Mouse (Mus musculus): ENCODE measurements around the gene Sval1. TPM values are rescaled to one million over a fixed set of nuclear protein-coding genes. Genes with fewer than 3 reads are reported as not detected.

Sval1 gene
- polyA plus RNA-seq (2012; rRNA removed), result not detected in 2 replicates

GRCm38 (mm10) chr6:41951330-41951729 lies at the start of gene Sval1:
Sval1 (plus strand) TSS chr6:41951630.
- Histone ChIP-seq H3K27ac (ENCODE audit: insufficient read depth, low read length) (no peak within 1 kb of the TSS), H3K4me1 (ENCODE audit: control insufficient read depth, insufficient read depth, low read length) (no peaks in the 10 kb centered on the region), H3K27me3 (ENCODE audit: control insufficient read depth, insufficient read depth, low read length) (no peaks in the 10 kb centered on the region), H3K4me3 (replicated peaks; ENCODE audit: insufficient read depth, low read depth, low read length) (no peak within 1 kb of the TSS)
- whole genome bisulfite sequencing, result 39% methylated on average over 1 of the region's 1 CpGs
- DNase-seq, result no peak
- TF ChIP-seq POLR2A (IDR thresholded peaks at IDR 0.05; ENCODE audit: borderline replicate concordance, insufficient read depth, low read length) (no peak), CTCF (IDR thresholded peaks at IDR 0.05; ENCODE audit: borderline replicate concordance, insufficient read depth, low read depth, low read length) (no peak)

DNA sequence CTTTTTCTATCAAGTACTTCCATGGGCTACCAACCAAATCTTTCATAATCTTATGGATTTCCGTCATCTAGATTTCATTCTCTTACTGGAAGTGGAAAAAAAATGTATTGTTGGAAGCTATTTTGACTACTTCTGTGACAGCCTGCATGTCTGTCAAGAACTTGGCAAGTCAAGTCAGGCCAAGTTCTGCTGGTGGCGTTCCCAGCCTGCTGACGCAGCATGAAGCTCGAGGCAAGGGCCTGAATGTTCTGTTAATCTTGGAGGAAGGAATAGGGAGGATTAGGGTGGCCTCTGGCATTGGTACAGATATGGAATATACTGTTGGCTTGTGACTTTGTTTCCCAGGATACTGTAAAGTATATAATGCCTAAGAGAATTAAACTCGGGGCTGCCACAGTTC lies 39.8 kb upstream of the Sval1 start:
- no peak overlapping the region for H3K27ac ChIP-seq (ENCODE audit: insufficient read depth, low read length)
- TF ChIP-seq POLR2A (IDR thresholded peaks at IDR 0.05; ENCODE audit: borderline replicate concordance, insufficient read depth, low read length) (no peak), CTCF (IDR thresholded peaks at IDR 0.05; ENCODE audit: borderline replicate concordance, insufficient read depth, low read depth, low read length) (no peak)
- H3K4me3 ChIP-seq (replicated peaks; ENCODE audit: insufficient read depth, low read depth, low read length), result no peak overlapping the region
- DNase-seq, result no peak
- no peaks in the 10 kb centered on the region for H3K27me3 ChIP-seq (ENCODE audit: control insufficient read depth, insufficient read depth, low read length)
- 29% methylated on average over 5 of the region's 5 CpGs for WGBS
- no peaks in the 10 kb centered on the region for H3K4me1 ChIP-seq (ENCODE audit: control insufficient read depth, insufficient read depth, low read length)

DNA sequence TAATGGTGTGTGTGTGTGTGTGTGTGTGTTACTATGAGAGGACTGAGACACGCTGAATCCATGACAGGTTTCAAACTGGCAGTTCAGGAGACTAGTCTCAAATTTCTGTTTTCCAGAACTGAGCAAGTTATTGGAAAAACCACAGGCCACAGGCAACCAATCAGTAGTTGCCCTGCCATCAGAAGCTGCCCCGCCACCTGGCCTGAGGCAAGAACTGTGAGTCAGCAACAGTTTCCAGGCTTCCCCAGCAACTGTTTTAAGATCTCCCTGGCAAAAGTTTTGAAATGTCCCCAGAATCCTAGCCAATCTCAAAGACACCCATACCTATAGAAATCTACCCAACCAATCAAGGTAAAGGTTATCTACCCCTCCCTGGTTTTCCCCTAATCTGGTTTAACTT lies 36.5 kb upstream of the Sval1 start:
- 92% methylated on average over 2 of the region's 2 CpGs for WGBS
- no peak overlapping the region for H3K4me3 ChIP-seq (replicated peaks; ENCODE audit: insufficient read depth, low read depth, low read length)

GRCm38 (mm10) chr6:41967840-41968239 lies 16.4 kb downstream of the Sval1 start, which contains the start of gene Sval3:
Sval3 (plus strand) TSS chr6:41968140.
- TF ChIP-seq POLR2A (IDR thresholded peaks at IDR 0.05; ENCODE audit: borderline replicate concordance, insufficient read depth, low read length) (no peak), CTCF (IDR thresholded peaks at IDR 0.05; ENCODE audit: borderline replicate concordance, insufficient read depth, low read depth, low read length) (no peak)
- Histone ChIP-seq H3K27ac (ENCODE audit: insufficient read depth, low read length) (no peak within 1 kb of the TSS), H3K4me3 (replicated peaks; ENCODE audit: insufficient read depth, low read depth, low read length) (no peak within 1 kb of the TSS), H3K4me1 (ENCODE audit: control insufficient read depth, insufficient read depth, low read length) (no peaks in the 10 kb centered on the region), H3K27me3 (ENCODE audit: control insufficient read depth, insufficient read depth, low read length) (no peaks in the 10 kb centered on the region)
- 64% methylated on average over 1 of the region's 1 CpGs for WGBS
- no peak for DNase-seq

More for the DNA sequence above, 36.5 kb upstream of the Sval1 start:
- TF ChIP-seq CTCF (IDR thresholded peaks at IDR 0.05; ENCODE audit: borderline replicate concordance, insufficient read depth, low read depth, low read length) (no peak), POLR2A (IDR thresholded peaks at IDR 0.05; ENCODE audit: borderline replicate concordance, insufficient read depth, low read length) (no peak)
- no peak overlapping the region for H3K27ac ChIP-seq (ENCODE audit: insufficient read depth, low read length)
- no peaks in the 10 kb centered on the region for H3K4me1 ChIP-seq (ENCODE audit: control insufficient read depth, insufficient read depth, low read length)
- H3K27me3 ChIP-seq (ENCODE audit: control insufficient read depth, insufficient read depth, low read length), result no peaks in the 10 kb centered on the region
- no peak for DNase-seq

Other genes starting within 250 kb of the Sval1 start
- not detected in 2 replicates for gene Kel, start 247.3 kb upstream of the Sval1 start, polyA plus RNA-seq (2012; rRNA removed)
- gene Olfr459, start 176.5 kb upstream of the Sval1 start, polyA plus RNA-seq (2012; rRNA removed), result not detected in 2 replicates
- not detected in 2 replicates for gene Pip, start 104.1 kb upstream of the Sval1 start, polyA plus RNA-seq (2012; rRNA removed)
- not detected in 2 replicates for gene Sval2, start 98.6 kb upstream of the Sval1 start, polyA plus RNA-seq (2012; rRNA removed)
- gene Sval3, start 16.5 kb downstream of the Sval1 start, polyA plus RNA-seq (2012; rRNA removed), result not detected in 2 replicates
- gene Sva, start 86.8 kb downstream of the Sval1 start, polyA plus RNA-seq (2012; rRNA removed), result not detected in 2 replicates
- gene Tas2r139, start 189.3 kb downstream of the Sval1 start, polyA plus RNA-seq (2012; rRNA removed), result not detected in 2 replicates